In genomic region chr1:77008001-77008400, GRCm38 (mm10) we compare ENCODE assay signal across 30 mouse cellular contexts.
"Had no signal": no experiment of that assay in that cellular context is flagged by ENCODE, and none has a peak within 500 bp of the region (broad histone marks: within the 10 kb centered on the region; RNA-seq: fewer than 3 reads in every experiment).

No protein-coding gene starts in this region.

- H3K27ac ChIP-seq: heart, embryonic 10.5 days; heart, embryonic 13.5 days; heart, embryonic 15.5 days; hindbrain, embryonic 10.5 days; hindbrain, embryonic 12.5 days; hindbrain, embryonic 13.5 days; hindbrain, embryonic 14.5 days; hindbrain, embryonic 15.5 days; hindbrain, postnatal 0 days; intestine, embryonic 15.5 days; kidney, embryonic 15.5 days; kidney, postnatal 0 days; layer of hippocampus, adult 2 months; left cerebral cortex, adult 2 months had no signal

- H3K4me1 ChIP-seq: heart, embryonic 10.5 days; heart, embryonic 12.5 days; heart, embryonic 13.5 days; heart, embryonic 15.5 days; intestine, embryonic 15.5 days had no signal

- H3K4me3 ChIP-seq: heart, embryonic 10.5 days; heart, embryonic 12.5 days; heart, embryonic 13.5 days; heart, embryonic 15.5 days; hindbrain, embryonic 10.5 days; hindbrain, embryonic 12.5 days; hindbrain, embryonic 13.5 days; hindbrain, embryonic 15.5 days; intestine, embryonic 15.5 days; kidney, embryonic 15.5 days; layer of hippocampus, adult 2 months; left cerebral cortex, adult 2 months had no signal

- DNase-seq: heart, postnatal 10 days; heart, postnatal 14 days; heart, postnatal 36 days; heart, postnatal 4 days; kidney, adult 11 months; kidney, adult 18-20 months; kidney, adult 2 months; kidney, adult 8-10 months; kidney, adult 9 months; kidney, postnatal 10 days; kidney, postnatal 14 days; kidney, postnatal 25 days; kidney, postnatal 36 days; kidney, postnatal 4 days; layer of hippocampus, postnatal 36 days had no signal
